Mouse (Mus musculus): ENCODE data around the gene Tenm2. TPM values are rescaled to one million over a fixed set of nuclear protein-coding genes. Genes with fewer than 3 reads are reported as not detected.
A peak's percentile ranks its signal among the peaks of the same experiment; 100 is the strongest.

The Tenm2 gene
- total RNA-seq, 2 experiments from 2014 or later: 0.29 to 0.49 TPM

GRCm38 (mm10) chr11:36113326-36113725 is 1122.4 kb downstream of the Tenm2 start:
- no peak for DNase-seq

GRCm38 (mm10) chr11:36108970-36109731 is 1126.6 kb downstream of the Tenm2 start:
- DNase-seq: no peak

- no peak for DNase-seq
Measured at GRCm38 (mm10) chr11:36107840-36108239, 1127.9 kb downstream of the Tenm2 start.

- no peak for DNase-seq
Measured at GRCm38 (mm10) chr11:36106639-36107038, 1129.1 kb downstream of the Tenm2 start.

GRCm38 (mm10) chr11:36103556-36103955 is 1132.2 kb downstream of the Tenm2 start:
- DNase-seq: no peak

GRCm38 (mm10) chr11:36096219-36096618 is 1139.5 kb downstream of the Tenm2 start:
- DNase-seq: no peak

GRCm38 (mm10) chr11:36090210-36090609 is 1145.6 kb downstream of the Tenm2 start:
- no peak for DNase-seq

GRCm38 (mm10) chr11:36081399-36082053 is 1154.2 kb downstream of the Tenm2 start:
- no peak for DNase-seq

GRCm38 (mm10) chr11:36080766-36081165 is 1155.0 kb downstream of the Tenm2 start:
- no peak for DNase-seq

GRCm38 (mm10) chr11:36078391-36078790 is 1157.4 kb downstream of the Tenm2 start:
- DNase-seq: no peak

- DNase-seq: no peak
Measured at GRCm38 (mm10) chr11:36074015-36074567, 1161.7 kb downstream of the Tenm2 start.

GRCm38 (mm10) chr11:36073074-36073818 is 1162.5 kb downstream of the Tenm2 start:
- DNase-seq: no peak

GRCm38 (mm10) chr11:36072646-36073045 is 1163.1 kb downstream of the Tenm2 start:
- no peak for DNase-seq

GRCm38 (mm10) chr11:36072038-36072437 is 1163.7 kb downstream of the Tenm2 start:
- DNase-seq: no peak

- no peak for DNase-seq
Measured at GRCm38 (mm10) chr11:36059325-36059843, 1176.4 kb downstream of the Tenm2 start.

GRCm38 (mm10) chr11:36056525-36056924 is 1179.2 kb downstream of the Tenm2 start:
- no peak for DNase-seq

- DNase-seq: no peak
Measured at GRCm38 (mm10) chr11:36054323-36054722, 1181.4 kb downstream of the Tenm2 start.

- no peak for DNase-seq
Measured at GRCm38 (mm10) chr11:36053457-36053856, 1182.3 kb downstream of the Tenm2 start.

GRCm38 (mm10) chr11:36052598-36052997 is 1183.2 kb downstream of the Tenm2 start:
- peak; percentile 20 for DNase-seq

- no peak for DNase-seq
Measured at GRCm38 (mm10) chr11:36052091-36052490, 1183.7 kb downstream of the Tenm2 start.

- no peak for DNase-seq
Measured at GRCm38 (mm10) chr11:36049547-36049946, 1186.2 kb downstream of the Tenm2 start.

GRCm38 (mm10) chr11:36045681-36046276 is 1190.0 kb downstream of the Tenm2 start:
- DNase-seq: peak; percentile 31

Data from gastrocnemius, postnatal 25 days (tissue).